In the genomic region with DNA sequence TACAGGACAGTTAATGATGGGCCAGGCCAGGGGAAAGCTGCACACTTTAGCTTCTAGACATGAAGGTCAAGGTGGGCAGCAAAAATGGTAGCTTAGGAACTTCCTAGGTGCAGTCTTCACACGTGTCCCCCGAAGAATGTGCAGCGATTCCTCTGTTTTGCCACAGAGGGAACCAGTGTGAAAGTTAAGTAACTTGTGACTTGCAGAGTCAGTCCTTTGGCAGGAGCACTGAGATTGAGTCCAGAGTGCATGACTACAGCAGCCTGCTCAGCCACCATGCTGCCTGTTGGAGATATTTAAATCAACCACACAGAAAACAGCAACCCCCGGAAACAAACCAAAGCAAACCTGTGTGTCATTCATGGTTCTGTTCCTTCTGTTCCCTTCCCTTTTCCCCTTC, we compare ENCODE assay signal across 22 mouse cellular contexts.
"Had no signal": no experiment of that assay in that cellular context is flagged by ENCODE, and none has a peak within 500 bp of the region (broad histone marks: within the 10 kb centered on the region; RNA-seq: fewer than 3 reads in every experiment).

No protein-coding gene starts in this region.

- DNase-seq: kidney, adult 11 months; kidney, postnatal 10 days; kidney, postnatal 4 days; left cerebral cortex, postnatal 4 days; lung, adult 18-20 months; lung, postnatal 10 days; lung, postnatal 36 days; retina, postnatal 1 day; right cerebral cortex, postnatal 25 days; spleen, adult 18-20 months; thymus, adult 18-20 months; thymus, postnatal 36 days had no signal

- H3K9ac ChIP-seq: intestine, embryonic 15.5 days; kidney, embryonic 15.5 days; liver, embryonic 12.5 days; liver, embryonic 15.5 days; lung, embryonic 15.5 days; midbrain, embryonic 12.5 days; midbrain, embryonic 15.5 days; neural tube, embryonic 13.5 days; stomach, embryonic 15.5 days had no signal

- H3K27ac ChIP-seq: intestine, embryonic 15.5 days; kidney, embryonic 15.5 days; liver, embryonic 12.5 days; liver, embryonic 15.5 days; lung, embryonic 15.5 days; midbrain, embryonic 12.5 days; midbrain, embryonic 15.5 days; neural tube, embryonic 13.5 days; stomach, embryonic 15.5 days had no signal

- H3K4me1 ChIP-seq: intestine, embryonic 15.5 days; kidney, embryonic 15.5 days; liver, embryonic 15.5 days; lung, embryonic 15.5 days; midbrain, embryonic 12.5 days; midbrain, embryonic 15.5 days; stomach, embryonic 15.5 days had no signal

- H3K9me3 ChIP-seq: intestine, embryonic 15.5 days; kidney, embryonic 15.5 days; liver, embryonic 12.5 days; liver, embryonic 15.5 days; lung, embryonic 15.5 days; midbrain, embryonic 12.5 days; midbrain, embryonic 15.5 days; neural tube, embryonic 13.5 days; stomach, embryonic 15.5 days had no signal

- H3K4me2 ChIP-seq: intestine, embryonic 15.5 days; kidney, embryonic 15.5 days; liver, embryonic 12.5 days; liver, embryonic 15.5 days; lung, embryonic 15.5 days; midbrain, embryonic 12.5 days; midbrain, embryonic 15.5 days; neural tube, embryonic 13.5 days; stomach, embryonic 15.5 days had no signal

- ATAC-seq: intestine, embryonic 15.5 days; liver, embryonic 12.5 days; midbrain, embryonic 15.5 days had no signal

- H3K4me3 ChIP-seq: intestine, embryonic 15.5 days; kidney, embryonic 15.5 days; liver, embryonic 12.5 days; liver, embryonic 15.5 days; lung, embryonic 15.5 days; midbrain, embryonic 12.5 days; midbrain, embryonic 15.5 days; myocyte; neural tube, embryonic 13.5 days; stomach, embryonic 15.5 days had no signal

- H3K27me3 ChIP-seq: intestine, embryonic 15.5 days; kidney, embryonic 15.5 days; liver, embryonic 12.5 days; liver, embryonic 15.5 days; lung, embryonic 15.5 days; midbrain, embryonic 12.5 days; midbrain, embryonic 15.5 days; neural tube, embryonic 13.5 days; stomach, embryonic 15.5 days had no signal
